Mouse (Mus musculus) inflammation-experienced regulatory T-cells (primary cell): ENCODE data around the gene Krt33a. TPM values are rescaled to one million over a fixed set of nuclear protein-coding genes. Genes with fewer than 3 reads are reported as not detected.

Source experiments
- polyA plus RNA-seq, 2 experiments: library from polyadenylated mRNA; unstranded; fragments of 100-300 nt; shearing (Covaris generic); gene quantifications; one replicate each; pipeline ENCODE4 v1.2.1; 2017

Gene Krt33a
- polyA plus RNA-seq: not detected

DNA sequence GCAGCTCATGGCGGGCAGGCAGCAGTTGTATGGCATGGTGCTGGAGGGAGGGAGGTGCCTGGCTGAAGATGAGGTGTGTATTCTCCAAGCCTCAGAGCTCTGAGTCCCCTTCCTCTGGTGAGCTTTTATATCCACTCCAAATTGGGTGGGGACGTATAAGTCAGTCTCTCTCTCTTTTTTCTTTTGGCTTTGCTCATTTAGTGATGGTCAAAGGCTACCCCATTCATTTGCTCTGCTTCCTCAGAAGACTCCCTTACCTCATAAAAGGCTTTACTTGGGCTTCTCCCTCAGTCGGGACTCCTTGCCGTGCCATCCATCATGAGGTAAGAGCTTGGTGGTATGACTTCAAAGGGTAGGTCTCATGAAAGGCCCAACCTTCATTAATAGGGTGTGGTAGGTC is at the start of gene Krt33a:
Krt33a (minus strand) TSS at position 101 of the 400 bp plus-strand sequence.

GRCm38 (mm10) chr11:100050451-100050850 is 34.4 kb upstream of the Krt33a start, which contains the start of gene Krt31:
Gene Krt31, minus strand, starts transcription at chr11:100050551.

GRCm38 (mm10) chr11:100041454-100041853 is 25.4 kb upstream of the Krt33a start, which contains the start of gene Krt34:
Gene Krt34, minus strand, starts transcription at chr11:100041554.

DNA sequence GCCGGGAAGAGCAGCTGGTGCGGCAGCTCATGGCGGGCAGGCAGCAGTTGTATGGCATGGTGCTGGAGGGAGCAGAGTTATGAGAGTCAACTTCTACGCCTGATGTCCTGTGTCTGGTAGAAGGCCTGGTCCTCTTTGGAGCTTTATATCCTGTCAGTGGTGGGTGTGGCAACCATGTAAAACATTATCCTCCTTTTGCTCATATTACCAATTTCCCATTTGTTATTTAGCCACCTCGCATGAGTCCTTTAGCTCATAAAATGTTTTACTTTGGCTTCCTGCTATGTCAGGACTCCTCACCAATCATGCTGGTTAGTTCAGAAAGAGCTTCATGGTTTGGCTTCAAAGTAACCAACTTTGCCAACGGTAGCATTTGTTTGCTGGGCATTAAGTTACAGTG is 13.8 kb upstream of the Krt33a start, which contains the start of gene Krt33b:
Krt33b (minus strand) TSS at position 101 of the 400 bp plus-strand sequence.

GRCm38 (mm10) chr11:99993620-99994383 is 22.2 kb downstream of the Krt33a start, which contains the start of gene Krtap17-1:
Gene Krtap17-1, minus strand, starts transcription at chr11:99993994.

DNA sequence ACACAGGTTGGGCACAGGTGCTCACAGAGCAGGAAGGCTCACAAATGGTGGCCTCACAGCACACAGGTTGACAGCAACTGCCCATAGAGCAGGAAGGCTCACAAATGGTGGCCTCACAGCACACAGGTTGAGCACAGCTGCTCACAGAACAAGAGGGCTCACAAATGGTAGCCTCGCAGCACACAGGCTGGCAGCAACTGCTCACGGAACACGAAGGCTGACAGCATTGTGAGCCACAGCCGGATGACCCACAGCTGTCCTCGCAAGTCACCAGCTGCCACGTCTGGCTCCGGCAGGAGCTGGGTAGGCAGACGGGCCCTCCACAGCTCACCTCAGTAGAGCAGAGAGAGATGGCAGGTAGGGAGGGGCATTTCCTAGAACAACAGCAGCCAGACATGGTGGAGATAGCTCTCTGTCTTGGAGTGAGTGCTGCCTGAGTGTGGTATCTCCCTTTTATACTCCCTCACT is 29.8 kb downstream of the Krt33a start, which contains the start of gene Krtap16-1:
Krtap16-1 (minus strand) TSS at position 418 of the 468 bp plus-strand sequence.

GRCm38 (mm10) chr11:99978953-99979352 is 37.1 kb downstream of the Krt33a start, which contains the start of gene Krtap29-1:
Gene Krtap29-1, minus strand, starts transcription at chr11:99979053.

Other genes with a start within 250 kb of the Krt33a start
- not detected for gene Gm11595, start 243.3 kb downstream of the Krt33a start, polyA plus RNA-seq
- gene Krtap4-8, start 235.5 kb downstream of the Krt33a start, polyA plus RNA-seq: under 1 TPM in 1 of 2 experiments, not detected in 1; 0.24 TPM
- gene Krtap4-9, start 231.0 kb downstream of the Krt33a start, polyA plus RNA-seq: under 1 TPM in 1 of 2 experiments, not detected in 1; 0.28 TPM
- not detected for gene Gm11596, start 222.7 kb downstream of the Krt33a start, polyA plus RNA-seq
- not detected for gene Gm11569, start 217.3 kb downstream of the Krt33a start, polyA plus RNA-seq
- gene Gm11554, start 211.8 kb downstream of the Krt33a start, polyA plus RNA-seq: not detected
- gene Krtap4-13, start 206.3 kb downstream of the Krt33a start, polyA plus RNA-seq: not detected
- gene Gm11564, start 200.5 kb downstream of the Krt33a start, polyA plus RNA-seq: not detected
- not detected for gene 2300003K06Rik, start 178.1 kb downstream of the Krt33a start, polyA plus RNA-seq
- gene Krtap4-16, start 164.6 kb downstream of the Krt33a start, polyA plus RNA-seq: under 1 TPM in 1 of 2 experiments, not detected in 1; 0.60 TPM
- not detected for gene Gm11568, start 158.3 kb downstream of the Krt33a start, polyA plus RNA-seq
- gene Gm11559, start 151.7 kb downstream of the Krt33a start, polyA plus RNA-seq: not detected
- gene Krtap9-1, start 142.8 kb downstream of the Krt33a start, polyA plus RNA-seq: not detected
- not detected for gene Gm11567, start 137.0 kb downstream of the Krt33a start, polyA plus RNA-seq
- not detected for gene Krtap31-1, start 108.3 kb downstream of the Krt33a start, polyA plus RNA-seq
- not detected for gene Gm11565, start 101.5 kb downstream of the Krt33a start, polyA plus RNA-seq
- gene Krtap31-2, start 79.9 kb downstream of the Krt33a start, polyA plus RNA-seq: not detected
- gene Krtap9-5, start 67.7 kb downstream of the Krt33a start, polyA plus RNA-seq: not detected
- gene Krtap29-1, start 37.2 kb downstream of the Krt33a start, polyA plus RNA-seq: not detected
- gene Krtap16-1, start 29.6 kb downstream of the Krt33a start, polyA plus RNA-seq: not detected
- not detected for gene Krtap17-1, start 22.2 kb downstream of the Krt33a start, polyA plus RNA-seq
- gene Krt33b, start 13.7 kb upstream of the Krt33a start, polyA plus RNA-seq: not detected
- under 1 TPM in 1 of 2 experiments, not detected in 1; 0.92 TPM for gene Krt34, start 25.3 kb upstream of the Krt33a start, polyA plus RNA-seq
- under 1 TPM; 0.19 to 0.24 TPM for gene Krt31, start 34.3 kb upstream of the Krt33a start, polyA plus RNA-seq
- not detected for gene Krt32, start 72.0 kb upstream of the Krt33a start, polyA plus RNA-seq
- gene Krt35, start 80.0 kb upstream of the Krt33a start, polyA plus RNA-seq: under 1 TPM in 1 of 2 experiments, not detected in 1; 0.27 TPM
- gene Krt36, start 89.4 kb upstream of the Krt33a start, polyA plus RNA-seq: under 1 TPM; 0.34 to 0.44 TPM
- gene Krt13, start 105.4 kb upstream of the Krt33a start, polyA plus RNA-seq: under 1 TPM in 1 of 2 experiments, not detected in 1; 0.22 TPM
- under 1 TPM in 1 of 2 experiments, not detected in 1; 0.71 TPM for gene Krt15, start 119.7 kb upstream of the Krt33a start, polyA plus RNA-seq
- under 1 TPM; 0.33 to 0.70 TPM for gene Krt19, start 132.5 kb upstream of the Krt33a start, polyA plus RNA-seq
- under 1 TPM in 1 of 2 experiments, not detected in 1; 0.21 TPM for gene Krt9, start 177.0 kb upstream of the Krt33a start, polyA plus RNA-seq
- gene Krt14, start 191.3 kb upstream of the Krt33a start, polyA plus RNA-seq: not detected
- gene Krt16, start 232.7 kb upstream of the Krt33a start, polyA plus RNA-seq: 1 to 10 TPM in 1 of 2 experiments, not detected in 1; 1.3 TPM
- gene Krt17, start 244.8 kb upstream of the Krt33a start, polyA plus RNA-seq: 1 to 10 TPM; 1.3 to 2.5 TPM